In genomic region chrX:36226577-36226976, GRCm38 (mm10) we compare ENCODE assay signal across 7 mouse cellular contexts. TPM values are rescaled to one million over a fixed set of nuclear protein-coding genes. Genes with fewer than 3 reads are reported as not detected.
DNase-seq lines count a peak whose midpoint lies in the region; ATAC-seq lines count a peak whose summit lies in the region.

No protein-coding gene starts in this region.

- no peak for ATAC-seq in liver, embryonic 12.5 days

- H3K9me3 ChIP-seq in liver, embryonic 12.5 days (replicated peaks) = no peaks in the 10 kb centered on the region

- 30% methylated on average over 2 of the region's 2 CpGs for WGBS in liver, embryonic 12.5 days (ENCODE audit: insufficient replicate concordance)

- intact Hi-C loops in left cerebral cortex, postnatal 4 days (cut with DNase I) = loop anchor here (5.0 kb wide), 1 partner anchor 166 kb away; no protein-coding TSS in a partner anchor

- no peak overlapping the region for H3K4me3 ChIP-seq in liver, embryonic 12.5 days

- H3K27ac ChIP-seq in liver, embryonic 12.5 days = no peak overlapping the region

- H3K4me1 ChIP-seq in liver, embryonic 12.5 days = no peaks in the 10 kb centered on the region

- H3K27me3 ChIP-seq in liver, embryonic 12.5 days (replicated peaks) = no peaks in the 10 kb centered on the region

- no peak overlapping the region for H3K9ac ChIP-seq in liver, embryonic 12.5 days

- no peaks in the 10 kb centered on the region for H3K36me3 ChIP-seq in liver, embryonic 12.5 days

- DNase-seq in liver (peak; percentile 20), ZHBTc4 (ENCODE audit: low read depth, low spot score) (peak; percentile 33)
- peak; percentile 52 to 69 for DNase-seq in cerebellum, postnatal 14 days
- DNase-seq in induced T-regulatory cell, adult 2 months (ENCODE audit: low read depth) = peak; percentile 37
- peak; percentile 41 for DNase-seq in left cerebral cortex, postnatal 4 days
- peak; percentile 18 for DNase-seq in right cerebral cortex, adult 18-20 months

- H3K4me2 ChIP-seq in liver, embryonic 12.5 days = no peak overlapping the region

RNA-seq across cellular contexts. Expression of gene Zcchc12, which starts 30.9 kb away (rescaled TPM):
- polyA plus RNA-seq in liver, embryonic 12.5 days (2016; fragmentation: Nextera tagmentation; extraction: Ambion mirVana) = 1.2 and 2.1 TPM in 2 replicates
- 100 to 1,000 TPM in 1 of 2 experiments, 10 to 100 TPM in 1; 88.0 to 143 TPM for total RNA-seq in left cerebral cortex, postnatal 4 days (2021)
